Comparison of ENCODE assay signal across 9 mouse cellular contexts in genomic region chr15:95654211-95654897, GRCm38 (mm10). TPM values are rescaled to one million over a fixed set of nuclear protein-coding genes. Genes with fewer than 3 reads are reported as not detected.
DNase-seq lines count a peak whose midpoint lies in the region; ATAC-seq and TF ChIP-seq lines count a peak whose summit lies in the region.
"Had no signal": no experiment of that assay in that cellular context is flagged by ENCODE, and none has a peak within 500 bp of the region (broad histone marks: within the 10 kb centered on the region; RNA-seq: fewer than 3 reads in every experiment).

No protein-coding gene starts in this region.

- H3K9ac ChIP-seq in lung, embryonic 15.5 days: no peak overlapping the region
- H3K9ac ChIP-seq in forebrain, embryonic 13.5 days: peak overlapping the region; percentile 50; the same call in 1 of the 2 replicates
- H3K9ac ChIP-seq in midbrain, embryonic 11.5 days (ENCODE audit: low read length): peak overlapping the region; percentile 37; the same call in 1 of the 2 replicates

- 4% methylated on average over 48 of the region's 49 CpGs for WGBS in lung, embryonic 15.5 days
- WGBS in forebrain, embryonic 13.5 days: 3% methylated on average over 48 of the region's 49 CpGs
- under 1% methylated on average over 47 of the region's 49 CpGs for WGBS in midbrain, embryonic 11.5 days

- H3K36me3 ChIP-seq in lung, embryonic 15.5 days: no peaks in the 10 kb centered on the region
- H3K36me3 ChIP-seq in forebrain, embryonic 13.5 days (ENCODE audit: poor library complexity, severe bottlenecking): no peaks in the 10 kb centered on the region
- H3K36me3 ChIP-seq in midbrain, embryonic 11.5 days (ENCODE audit: control insufficient read depth, insufficient read depth, low read length): no peaks in the 10 kb centered on the region

- peaks cover 59% of the 10 kb centered on the region for H3K27me3 ChIP-seq in lung, embryonic 15.5 days
- H3K27me3 ChIP-seq in forebrain, embryonic 13.5 days: peaks cover 68% of the 10 kb centered on the region
- peaks cover 61% of the 10 kb centered on the region for H3K27me3 ChIP-seq in midbrain, embryonic 11.5 days (ENCODE audit: control insufficient read depth, insufficient read depth, low read length)

- H3K4me3 ChIP-seq in gastrocnemius, adult 2 months: peak overlapping the region; percentile 58
- peak overlapping the region; percentile 23 for H3K4me3 ChIP-seq in lung, embryonic 15.5 days
- H3K4me3 ChIP-seq in forebrain, embryonic 13.5 days: peak overlapping the region; percentile 41
- peak overlapping the region; percentile 34 for H3K4me3 ChIP-seq in midbrain, embryonic 11.5 days (ENCODE audit: low read depth, low read length)

- intact Hi-C loops in gastrocnemius, adult 2 months (cut with DNase I): no loop called here

- H3K4me2 ChIP-seq in lung, embryonic 15.5 days: peak overlapping the region; percentile 49
- H3K4me2 ChIP-seq in forebrain, embryonic 13.5 days: peak overlapping the region; percentile 68
- peak overlapping the region; percentile 59 for H3K4me2 ChIP-seq in midbrain, embryonic 11.5 days

- DNase-seq in gastrocnemius, adult 2 months: peak; percentile 20
- DNase-seq in gastrocnemius, adult 18-20 months (ENCODE audit: low spot score): no peak
- no peak for DNase-seq in lung, postnatal 10 days
- DNase-seq in midbrain, embryonic 11.5 days (ENCODE audit: low spot score, missing footprints): peak; percentile 92
- DNase-seq in adipocyte (ENCODE audit: low spot score): no peak
- no peak for DNase-seq in spleen, postnatal 14 days (ENCODE audit: low spot score in 2 of 2)

- H3K4me1 ChIP-seq in lung, embryonic 15.5 days: no peaks in the 10 kb centered on the region; the same call in 1 of the 2 replicates
- H3K4me1 ChIP-seq in forebrain, embryonic 13.5 days: peaks cover 24% of the 10 kb centered on the region
- peaks cover 6% of the 10 kb centered on the region; the same call in 1 of the 2 replicates for H3K4me1 ChIP-seq in midbrain, embryonic 11.5 days (ENCODE audit: control insufficient read depth, insufficient read depth, low read length)

- ATAC-seq in lung, embryonic 15.5 days (ENCODE audit: borderline replicate concordance, extremely low read depth, low FRiP score, low TSS enrichment): no peak
- ATAC-seq in forebrain, embryonic 13.5 days: 0 out of 2 replicates have a peak, but pooled peaks have one; percentile 36
- peak; percentile 75 for ATAC-seq in midbrain, embryonic 11.5 days (ENCODE audit: low FRiP score)

- H3K27ac ChIP-seq in gastrocnemius, adult 2 months: no peak overlapping the region
- H3K27ac ChIP-seq in lung, embryonic 15.5 days: no peak overlapping the region
- H3K27ac ChIP-seq in forebrain, embryonic 13.5 days: no peak overlapping the region
- no peak overlapping the region for H3K27ac ChIP-seq in midbrain, embryonic 11.5 days (ENCODE audit: low read depth, low read length)
- H3K27ac ChIP-seq: macrophage had no signal

- no peaks in the 10 kb centered on the region for H3K9me3 ChIP-seq in lung, embryonic 15.5 days
- H3K9me3 ChIP-seq in forebrain, embryonic 13.5 days (replicated peaks): no peaks in the 10 kb centered on the region
- no peaks in the 10 kb centered on the region for H3K9me3 ChIP-seq in midbrain, embryonic 11.5 days (ENCODE audit: control insufficient read depth, low read length)

- no peak for TF ChIP-seq CTCF in gastrocnemius, adult 2 months (IDR thresholded peaks at IDR 0.05)

RNA-seq across cellular contexts. Expression of gene Dbx2, which starts 1.4 kb away (rescaled TPM):
- not detected for total RNA-seq in gastrocnemius, adult 2 months (2021)
- total RNA-seq in gastrocnemius, adult 18-20 months (2021): under 1 TPM in 1 of 2 experiments, not detected in 1; 0.18 TPM
- polyA plus RNA-seq in lung, embryonic 15.5 days (2015; fragmentation: Nextera tagmentation; extraction: Ambion mirVana): not detected in 2 replicates
- 0.28 TPM in 1 of 2 replicates, not detected in the other for polyA plus RNA-seq in forebrain, embryonic 13.5 days (2015; fragmentation: Nextera tagmentation; extraction: Ambion mirVana)
- 3.0 and 4.0 TPM in 2 replicates for polyA plus RNA-seq in midbrain, embryonic 11.5 days (2014; fragmentation: Nextera tagmentation; extraction: Ambion mirVana)
- polyA plus RNA-seq: macrophage had no signal

Comparison
In these comparisons a context has a peak if more than half of its experiments do, and no peak if none do; other contexts are left out.
1. DNase-seq: peak in gastrocnemius, adult 2 months (single experiment) and midbrain, embryonic 11.5 days (single experiment); none in gastrocnemius, adult 18-20 months (single experiment), lung, postnatal 10 days (single experiment), adipocyte (single experiment) and spleen, postnatal 14 days (0 of 2).
2. Peak in every context shown above with its lines, with median percentiles within 50 percentile points of each other: H3K4me3 ChIP-seq and H3K4me2 ChIP-seq.